ENCODE assay signal across 8 mouse cellular contexts in the genomic region with DNA sequence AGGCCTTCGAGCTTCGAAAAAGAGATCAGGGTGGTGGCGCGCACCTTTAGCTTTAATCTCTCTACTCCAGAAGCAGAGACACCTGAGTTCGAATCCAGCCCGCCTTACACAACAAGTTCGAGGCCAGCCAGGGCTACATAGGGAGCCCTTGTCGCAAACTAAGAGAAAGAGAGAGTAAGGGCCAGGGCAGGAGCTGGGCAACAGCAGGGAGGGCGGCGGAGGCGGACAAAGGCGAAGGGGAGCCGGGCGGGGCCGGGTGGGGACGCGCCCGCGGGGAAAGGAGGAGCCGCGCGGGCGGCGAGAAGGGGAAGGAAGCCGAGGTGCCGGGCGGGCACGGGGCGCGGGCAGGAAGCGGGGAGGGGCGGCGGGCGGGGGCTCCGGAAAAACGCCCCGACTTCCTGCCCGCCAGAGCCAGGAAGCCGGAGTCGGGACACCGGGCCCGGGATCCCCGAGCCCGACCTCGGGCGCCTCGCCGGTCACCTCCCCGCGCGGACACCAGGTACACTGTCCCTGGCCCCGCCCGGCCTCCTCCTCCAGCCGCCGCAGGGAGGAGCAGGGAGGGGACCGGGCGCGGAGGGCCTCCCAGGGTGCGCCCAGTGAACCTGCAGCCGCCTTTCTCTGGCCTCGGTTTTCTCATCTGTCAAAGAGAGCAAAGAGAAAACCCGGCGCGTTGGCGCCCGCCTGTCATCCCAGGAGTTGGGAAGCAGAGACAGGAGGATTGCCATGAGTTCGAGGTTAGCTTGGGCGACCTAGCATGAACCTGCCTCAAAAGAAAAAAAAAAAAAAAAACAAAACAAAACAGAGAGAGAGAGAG. TPM values are rescaled to one million over a fixed set of nuclear protein-coding genes. Genes with fewer than 3 reads are reported as not detected.
DNase-seq lines count a peak whose midpoint lies in the region; ATAC-seq lines count a peak whose summit lies in the region.

Gene Arhgef1 (plus strand): TSS at position 283 of the 814 bp plus-strand sequence.

- H3K27me3 ChIP-seq in forebrain, embryonic 14.5 days (replicated peaks; ENCODE audit: control insufficient read depth, insufficient read depth, low read length), result no peaks in the 10 kb centered on the region

- peaks cover 5% of the 10 kb centered on the region for H3K36me3 ChIP-seq in forebrain, embryonic 14.5 days (ENCODE audit: control insufficient read depth, insufficient read depth, low read length)

- H3K9ac ChIP-seq in forebrain, embryonic 14.5 days (ENCODE audit: low read length), result peak within 1 kb of the TSS; percentile 82

- DNase-seq in MN1 (ENCODE audit: low spot score), result peak; percentile 60
- peak; percentile 52 for DNase-seq in c-Kit-positive CD71-positive TER-119-negative erythroid progenitor cells, embryonic 14.5 days (ENCODE audit: low read depth)
- DNase-seq in forebrain, embryonic 14.5 days (ENCODE audit: low spot score), result peak; percentile 40
- no peak for DNase-seq in layer of hippocampus, postnatal 25 days (ENCODE audit: extremely low spot score in 1 of 2, low spot score in 1 of 2)
- DNase-seq in lung, postnatal 25 days (ENCODE audit: low spot score), result peak; percentile 77
- DNase-seq in retina, embryonic 14.5 days (ENCODE audit: low spot score), result peak; percentile 41
- DNase-seq in urinary bladder, postnatal 25 days (ENCODE audit: low spot score), result peak; percentile 63

- H3K27ac ChIP-seq in forebrain, embryonic 14.5 days (ENCODE audit: low read depth, low read length), result peak within 1 kb of the TSS; percentile 60; the same call in 1 of the 2 replicates

- H3K9me3 ChIP-seq in forebrain, embryonic 14.5 days (replicated peaks; ENCODE audit: control insufficient read depth, low read length), result no peaks in the 10 kb centered on the region

- H3K4me3 ChIP-seq in forebrain, embryonic 14.5 days (ENCODE audit: low read depth, low read length), result peak within 1 kb of the TSS; percentile 59

- no peak for ATAC-seq in forebrain, embryonic 14.5 days
- ATAC-seq in hematopoietic stem cell, adult 5-6 weeks (replicated peaks in 1 of 2; ENCODE audit: insufficient read depth in 1 of 2, low FRiP score in 2 of 2, low TSS enrichment in 1 of 2, low read depth in 1 of 2, poor library complexity in 2 of 2, severe bottlenecking in 2 of 2), result peak in 1 of 2 experiments; percentile 15; a peak in 1 of 4 replicates

- peaks cover 2% of the 10 kb centered on the region; the same call in 1 of the 2 replicates for H3K4me1 ChIP-seq in forebrain, embryonic 14.5 days (ENCODE audit: control insufficient read depth, insufficient read depth, low read length)

- 8% methylated on average over 46 of the region's 68 CpGs for WGBS in forebrain, embryonic 14.5 days

- H3K4me2 ChIP-seq in forebrain, embryonic 14.5 days (ENCODE audit: low read length), result peak within 1 kb of the TSS; percentile 80

RNA-seq across cellular contexts. Expression of gene Arhgef1, which starts in this region (rescaled TPM):
- polyA plus RNA-seq in forebrain, embryonic 14.5 days (2014; fragmentation: Nextera tagmentation; extraction: Ambion mirVana), result 26.9 and 41.3 TPM in 2 replicates
- total RNA-seq in hematopoietic stem cell, adult 5-6 weeks (2017), result 55.2 and 97.4 TPM in 2 replicates
- 10 to 100 TPM; 57.9 to 98.4 TPM for total RNA-seq in layer of hippocampus, postnatal 25 days (2021)

Comparison
In these comparisons a context has a peak if more than half of its experiments do, and no peak if none do; other contexts are left out.
1. DNase-seq: peak in MN1 (single experiment), c-Kit-positive CD71-positive TER-119-negative erythroid progenitor cells, embryonic 14.5 days (single experiment), forebrain, embryonic 14.5 days (single experiment), lung, postnatal 25 days (single experiment), retina, embryonic 14.5 days (single experiment) and urinary bladder, postnatal 25 days (single experiment); none in layer of hippocampus, postnatal 25 days (0 of 2).